Mouse (Mus musculus): Measurements from ENCODE around the gene Xxylt1. TPM values are rescaled to one million over a fixed set of nuclear protein-coding genes. Genes with fewer than 3 reads are reported as not detected.
A peak's percentile ranks its signal among the peaks of the same experiment; 100 is the strongest.

Gene Xxylt1
- polyA plus RNA-seq, 1 experiment: 16.8 TPM

GRCm38 (mm10) chr16:31050701-31051100 is 30.5 kb downstream of the Xxylt1 start:
- no peak overlapping the region for H3K4me3 ChIP-seq (ENCODE audit: insufficient read depth, low read depth, low read length)
- no peaks in the 10 kb centered on the region for H3K27me3 ChIP-seq (replicated peaks; ENCODE audit: control insufficient read depth, insufficient read depth, low read length)
- H3K36me3 ChIP-seq (ENCODE audit: control insufficient read depth, insufficient read depth, low read length): no peaks in the 10 kb centered on the region
- no peak for TF ChIP-seq POLR2A (IDR thresholded peaks at IDR 0.05; ENCODE audit: low read depth, low read length)
- no peak for TF ChIP-seq CTCF (conservative IDR thresholded peaks at IDR 0.05; ENCODE audit: insufficient read depth, insufficient read length, low read depth, low read length)
- H3K27ac ChIP-seq (ENCODE audit: insufficient read depth, low read depth, low read length): no peak overlapping the region
- DNase-seq: peak; percentile 30
- no peaks in the 10 kb centered on the region for H3K4me1 ChIP-seq (ENCODE audit: control insufficient read depth, insufficient read depth, low read length)
- 71% methylated on average over 7 of the region's 7 CpGs for WGBS

DNA sequence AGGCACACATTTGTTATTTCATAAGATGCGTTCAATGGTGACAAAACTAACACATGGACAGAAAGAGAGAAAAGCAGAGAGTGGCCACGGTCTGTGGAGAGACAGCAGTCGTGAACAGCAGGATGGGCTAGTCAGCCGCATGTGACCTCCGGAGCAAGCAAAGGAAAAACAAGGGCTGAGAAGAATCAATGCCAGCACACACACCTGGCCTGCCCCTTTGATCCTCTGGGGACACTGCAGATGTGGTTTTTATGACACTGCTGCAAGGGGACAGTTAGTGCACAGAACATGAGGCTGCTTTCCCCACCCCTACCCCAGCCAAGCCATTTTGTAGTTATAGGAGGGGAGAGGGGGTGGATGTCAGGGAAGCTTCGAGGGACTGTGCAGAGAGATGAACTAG is 33.0 kb downstream of the Xxylt1 start:
- WGBS: 75% methylated on average over 6 of the region's 6 CpGs
- Histone ChIP-seq H3K36me3 (ENCODE audit: control insufficient read depth, insufficient read depth, low read length) (no peaks in the 10 kb centered on the region), H3K4me1 (ENCODE audit: control insufficient read depth, insufficient read depth, low read length) (no peaks in the 10 kb centered on the region), H3K27ac (ENCODE audit: insufficient read depth, low read depth, low read length) (no peak overlapping the region), H3K27me3 (replicated peaks; ENCODE audit: control insufficient read depth, insufficient read depth, low read length) (no peaks in the 10 kb centered on the region), H3K4me3 (ENCODE audit: insufficient read depth, low read depth, low read length) (no peak overlapping the region)
- TF ChIP-seq POLR2A (IDR thresholded peaks at IDR 0.05; ENCODE audit: low read depth, low read length) (no peak), CTCF (conservative IDR thresholded peaks at IDR 0.05; ENCODE audit: insufficient read depth, insufficient read length, low read depth, low read length) (no peak)
- DNase-seq: no peak

DNA sequence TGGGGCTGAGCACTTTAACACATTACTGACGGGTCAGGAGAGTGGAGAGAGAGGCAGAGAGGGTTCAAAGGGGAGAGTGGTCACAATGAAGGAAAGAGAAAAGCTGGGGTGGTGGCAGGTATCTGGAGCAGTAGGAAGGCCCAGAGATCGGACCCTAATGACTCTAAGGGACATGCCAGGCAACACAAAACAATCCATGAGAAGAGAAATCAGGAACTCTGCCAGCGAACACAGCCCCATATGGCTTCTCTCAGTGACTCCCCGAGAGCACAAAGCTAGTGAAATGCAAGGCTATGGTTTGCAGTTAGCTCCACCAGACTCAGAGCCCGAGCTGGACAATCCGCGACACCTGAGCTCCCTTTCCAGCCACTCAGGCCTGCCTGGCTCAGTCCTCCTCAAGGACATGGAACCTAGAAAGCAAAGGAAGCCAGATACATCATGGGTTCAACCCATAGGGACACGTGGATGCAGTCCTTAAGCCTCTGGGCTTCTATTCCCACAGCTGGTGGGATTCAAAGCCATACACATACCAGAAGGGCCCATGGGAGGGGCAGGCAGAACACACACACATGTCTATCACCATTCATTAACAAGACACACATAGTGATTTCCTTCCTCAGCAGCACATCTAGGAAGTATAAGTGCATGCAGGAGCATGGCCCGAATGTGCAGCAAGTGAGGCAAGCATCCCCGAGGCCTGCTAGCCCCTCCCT is 33.9 kb downstream of the Xxylt1 start:
- no peak overlapping the region for H3K4me3 ChIP-seq (ENCODE audit: insufficient read depth, low read depth, low read length)
- H3K4me1 ChIP-seq (ENCODE audit: control insufficient read depth, insufficient read depth, low read length): no peaks in the 10 kb centered on the region
- H3K36me3 ChIP-seq (ENCODE audit: control insufficient read depth, insufficient read depth, low read length): no peaks in the 10 kb centered on the region
- H3K27ac ChIP-seq (ENCODE audit: insufficient read depth, low read depth, low read length): no peak overlapping the region
- H3K27me3 ChIP-seq (replicated peaks; ENCODE audit: control insufficient read depth, insufficient read depth, low read length): no peaks in the 10 kb centered on the region
- WGBS: 83% methylated on average over 10 of the region's 10 CpGs
- DNase-seq: no peak
- TF ChIP-seq POLR2A (IDR thresholded peaks at IDR 0.05; ENCODE audit: low read depth, low read length) (no peak), CTCF (conservative IDR thresholded peaks at IDR 0.05; ENCODE audit: insufficient read depth, insufficient read length, low read depth, low read length) (no peak)

GRCm38 (mm10) chr16:31046217-31046659 is 35.0 kb downstream of the Xxylt1 start:
- no peak for TF ChIP-seq POLR2A (IDR thresholded peaks at IDR 0.05; ENCODE audit: low read depth, low read length)
- no peak for TF ChIP-seq CTCF (conservative IDR thresholded peaks at IDR 0.05; ENCODE audit: insufficient read depth, insufficient read length, low read depth, low read length)
- H3K36me3 ChIP-seq (ENCODE audit: control insufficient read depth, insufficient read depth, low read length): no peaks in the 10 kb centered on the region
- 66% methylated on average over 14 of the region's 14 CpGs for WGBS
- no peaks in the 10 kb centered on the region for H3K4me1 ChIP-seq (ENCODE audit: control insufficient read depth, insufficient read depth, low read length)
- DNase-seq: no peak
- no peak overlapping the region for H3K4me3 ChIP-seq (ENCODE audit: insufficient read depth, low read depth, low read length)
- no peak overlapping the region for H3K27ac ChIP-seq (ENCODE audit: insufficient read depth, low read depth, low read length)
- H3K27me3 ChIP-seq (replicated peaks; ENCODE audit: control insufficient read depth, insufficient read depth, low read length): no peaks in the 10 kb centered on the region

- Histone ChIP-seq H3K27me3 (replicated peaks; ENCODE audit: control insufficient read depth, insufficient read depth, low read length) (no peaks in the 10 kb centered on the region), H3K27ac (ENCODE audit: insufficient read depth, low read depth, low read length) (no peak overlapping the region), H3K4me3 (ENCODE audit: insufficient read depth, low read depth, low read length) (no peak overlapping the region), H3K36me3 (ENCODE audit: control insufficient read depth, insufficient read depth, low read length) (no peaks in the 10 kb centered on the region), H3K4me1 (ENCODE audit: control insufficient read depth, insufficient read depth, low read length) (no peaks in the 10 kb centered on the region)
- 69% methylated on average over 5 of the region's 5 CpGs for WGBS
- no peak for TF ChIP-seq POLR2A (IDR thresholded peaks at IDR 0.05; ENCODE audit: low read depth, low read length)
- TF ChIP-seq CTCF (conservative IDR thresholded peaks at IDR 0.05; ENCODE audit: insufficient read depth, insufficient read length, low read depth, low read length): no peak
- no peak for DNase-seq
Measured at GRCm38 (mm10) chr16:31045211-31045610, 36.0 kb downstream of the Xxylt1 start.

GRCm38 (mm10) chr16:31043136-31043535 is 38.1 kb downstream of the Xxylt1 start:
- 75% methylated on average over 5 of the region's 5 CpGs for WGBS
- H3K4me3 ChIP-seq (ENCODE audit: insufficient read depth, low read depth, low read length): no peak overlapping the region
- no peaks in the 10 kb centered on the region for H3K27me3 ChIP-seq (replicated peaks; ENCODE audit: control insufficient read depth, insufficient read depth, low read length)
- no peak for DNase-seq
- no peaks in the 10 kb centered on the region for H3K36me3 ChIP-seq (ENCODE audit: control insufficient read depth, insufficient read depth, low read length)
- H3K4me1 ChIP-seq (ENCODE audit: control insufficient read depth, insufficient read depth, low read length): no peaks in the 10 kb centered on the region
- H3K27ac ChIP-seq (ENCODE audit: insufficient read depth, low read depth, low read length): no peak overlapping the region
- TF ChIP-seq POLR2A (IDR thresholded peaks at IDR 0.05; ENCODE audit: low read depth, low read length): no peak
- TF ChIP-seq CTCF (conservative IDR thresholded peaks at IDR 0.05; ENCODE audit: insufficient read depth, insufficient read length, low read depth, low read length): no peak

GRCm38 (mm10) chr16:31041566-31041965 is 39.7 kb downstream of the Xxylt1 start:
- Histone ChIP-seq H3K4me1 (ENCODE audit: control insufficient read depth, insufficient read depth, low read length) (no peaks in the 10 kb centered on the region), H3K27me3 (replicated peaks; ENCODE audit: control insufficient read depth, insufficient read depth, low read length) (no peaks in the 10 kb centered on the region), H3K4me3 (ENCODE audit: insufficient read depth, low read depth, low read length) (no peak overlapping the region), H3K36me3 (ENCODE audit: control insufficient read depth, insufficient read depth, low read length) (no peaks in the 10 kb centered on the region), H3K27ac (ENCODE audit: insufficient read depth, low read depth, low read length) (no peak overlapping the region)
- no peak for DNase-seq
- TF ChIP-seq POLR2A (IDR thresholded peaks at IDR 0.05; ENCODE audit: low read depth, low read length): no peak
- no peak for TF ChIP-seq CTCF (conservative IDR thresholded peaks at IDR 0.05; ENCODE audit: insufficient read depth, insufficient read length, low read depth, low read length)
- 91% methylated on average over 2 of the region's 2 CpGs for WGBS

Data from kidney, adult 2 months (tissue).